Mouse (Mus musculus) monocyte, adult 2 months (primary cell): ENCODE data around the gene Fam189b.
"Not testable (repeated sequence)": the region's sequence is repeated elsewhere in the genome, so short reads cannot be mapped to it uniquely, and the experiment has no call there.

ENCODE experiments used
- DNase-seq, 2 experiments: peaks; one replicate each; pipeline ENCODE4 v3.0.0; 2022; ENCODE audit warnings: low spot score in 2 of 2, low read depth in 1 of 2

Gene Fam189b

GRCm38 (mm10) chr3:89183058-89183958 lies at the start of gene Fam189b:
Fam189b (plus strand) TSS chr3:89183143.
- DNase-seq, result no peak

- DNase-seq, result no peak
These were observed 49.2 kb upstream of the Fam189b start for GRCm38 (mm10) chr3:89133752-89134151.

DNA sequence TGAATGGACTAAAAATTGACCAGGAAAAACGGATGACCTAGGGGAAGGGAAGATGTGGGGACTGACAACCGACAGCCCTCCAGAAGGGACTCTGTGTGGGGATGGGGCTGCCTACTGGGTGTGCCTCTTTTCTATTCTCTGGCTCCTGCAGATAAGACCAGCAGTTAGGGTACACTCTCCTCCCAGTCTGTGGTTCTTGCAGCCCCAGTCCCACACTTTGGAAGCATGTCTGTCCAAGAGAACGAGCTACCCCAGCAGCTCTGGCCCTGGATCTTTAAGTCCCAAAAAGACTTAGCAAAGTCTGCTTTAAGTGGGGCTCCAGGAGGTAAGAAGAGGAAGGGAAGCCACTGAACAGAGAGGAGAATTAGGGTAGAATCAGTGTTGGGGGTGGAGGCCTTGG lies 47.0 kb upstream of the Fam189b start, which contains the start of gene Pklr:
TSS of gene Pklr (plus strand) at position 185 of the 400 bp plus-strand sequence.
- no peak for DNase-seq

GRCm38 (mm10) chr3:89136365-89136764 lies 46.6 kb upstream of the Fam189b start:
- no peak for DNase-seq

GRCm38 (mm10) chr3:89144821-89145220 lies 38.1 kb upstream of the Fam189b start:
- no peak for DNase-seq

- DNase-seq, result no peak
These were observed 37.4 kb upstream of the Fam189b start for GRCm38 (mm10) chr3:89145566-89145965.

DNA sequence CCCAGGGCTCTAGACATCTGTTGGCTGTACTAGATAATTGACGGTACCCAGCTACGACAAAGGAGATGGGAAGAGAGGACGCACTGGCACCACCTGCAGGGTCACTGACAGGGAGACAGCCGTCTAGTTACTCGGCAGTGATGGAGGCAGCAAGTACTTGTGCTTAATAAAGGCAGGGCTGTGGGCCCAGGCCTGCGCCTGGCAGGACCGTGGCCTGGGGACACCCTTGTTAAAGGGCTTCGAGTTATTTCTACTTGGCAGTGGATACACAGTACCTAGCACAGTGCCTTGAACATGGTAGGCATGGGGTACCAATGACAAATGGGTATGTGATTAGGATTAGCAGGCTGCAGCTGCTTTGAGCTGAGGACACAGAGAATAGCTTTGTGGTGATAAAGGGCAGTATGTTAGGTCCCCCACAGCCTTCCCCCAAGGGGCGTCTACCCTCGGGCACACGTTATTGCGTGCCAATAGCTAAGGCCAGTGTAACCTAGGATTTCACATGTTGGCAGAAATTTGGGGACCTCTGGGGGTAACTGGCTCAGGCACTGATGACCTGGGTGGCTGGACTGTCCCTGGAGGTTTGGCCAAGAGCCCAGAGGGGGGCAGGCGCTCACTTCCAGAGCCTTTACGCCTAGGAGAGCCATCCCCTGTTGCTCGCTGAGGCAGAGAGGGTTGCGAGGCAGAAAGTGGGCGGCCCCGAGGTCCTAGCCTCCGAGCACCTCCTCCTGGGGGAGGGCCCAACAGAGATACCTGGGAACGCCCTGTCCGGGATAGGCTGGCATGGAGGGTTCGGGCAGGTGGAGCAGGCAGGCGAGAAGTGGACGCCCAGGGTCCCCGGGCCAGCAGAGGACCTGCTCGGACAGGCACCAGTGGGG lies 35.6 kb upstream of the Fam189b start:
- DNase-seq, result no peak

DNA sequence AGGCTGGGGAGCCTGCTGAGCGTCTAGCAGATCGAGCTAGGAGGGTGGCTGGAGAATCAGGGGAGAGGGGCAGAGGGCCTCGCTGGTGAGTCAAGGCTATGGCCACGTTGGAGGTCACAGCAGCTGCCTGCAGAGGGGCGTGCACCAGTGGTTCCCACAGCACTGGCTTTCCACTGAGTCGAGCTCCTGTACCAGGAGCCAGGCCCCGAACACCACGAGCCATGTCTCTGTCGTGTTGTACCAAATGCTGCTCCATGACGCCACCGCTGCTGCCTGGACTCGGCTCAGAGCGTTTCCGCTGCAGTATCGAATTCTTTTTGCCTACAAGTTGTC lies 35.0 kb upstream of the Fam189b start:
- no peak for DNase-seq

- no peak for DNase-seq
These were observed 34.4 kb upstream of the Fam189b start for GRCm38 (mm10) chr3:89148567-89148966.

- no peak for DNase-seq
These were observed 30.7 kb upstream of the Fam189b start for GRCm38 (mm10) chr3:89152084-89152835.

GRCm38 (mm10) chr3:89156951-89157350 lies 26.0 kb upstream of the Fam189b start:
- no peak for DNase-seq

DNA sequence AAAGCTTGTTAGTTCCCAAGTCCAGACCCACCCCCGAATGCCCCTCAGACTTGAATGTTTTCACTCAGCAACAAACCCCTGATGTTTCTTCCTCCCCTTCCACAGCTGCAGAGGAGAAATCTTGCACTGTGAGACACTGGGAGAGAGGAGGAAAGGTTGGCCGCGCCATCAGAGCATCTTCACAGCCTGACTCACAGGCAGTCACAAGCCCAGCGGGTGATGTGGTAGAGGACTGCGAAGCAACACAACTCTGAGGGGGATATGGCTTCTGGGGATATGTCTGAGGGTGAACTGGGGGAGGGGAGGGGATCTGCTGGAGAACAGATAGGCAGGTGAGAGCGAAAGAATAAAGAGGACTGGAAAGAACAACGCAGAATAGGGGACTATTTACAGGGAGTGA lies 24.3 kb upstream of the Fam189b start:
- DNase-seq, result no peak

- no peak for DNase-seq
These were observed 23.7 kb upstream of the Fam189b start for GRCm38 (mm10) chr3:89159211-89159610.

- DNase-seq, result no peak
These were observed 23.2 kb upstream of the Fam189b start, which contains the start of gene Hcn3 for GRCm38 (mm10) chr3:89159616-89160344. Hcn3 (minus strand) TSS chr3:89160196.

DNA sequence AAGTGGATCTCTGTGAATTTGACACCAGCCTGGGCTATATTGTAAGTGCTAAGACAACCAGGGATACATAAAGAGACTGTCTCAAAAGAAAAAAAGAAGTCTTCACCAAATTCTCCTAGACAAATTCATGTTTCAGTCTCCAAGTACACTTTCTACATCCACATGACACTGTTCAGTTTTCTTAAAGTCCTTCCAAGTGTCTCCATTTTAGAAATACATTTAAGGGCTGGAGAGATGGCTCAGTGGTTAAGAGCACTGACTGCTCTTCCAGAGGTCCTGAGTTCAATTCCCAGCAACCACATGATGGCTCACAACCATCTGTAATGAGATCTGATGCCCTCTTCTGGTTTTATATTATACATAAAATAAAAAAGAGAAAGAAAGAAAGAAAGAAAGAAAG lies 21.7 kb upstream of the Fam189b start:
- not testable (repeated sequence) for DNase-seq

DNA sequence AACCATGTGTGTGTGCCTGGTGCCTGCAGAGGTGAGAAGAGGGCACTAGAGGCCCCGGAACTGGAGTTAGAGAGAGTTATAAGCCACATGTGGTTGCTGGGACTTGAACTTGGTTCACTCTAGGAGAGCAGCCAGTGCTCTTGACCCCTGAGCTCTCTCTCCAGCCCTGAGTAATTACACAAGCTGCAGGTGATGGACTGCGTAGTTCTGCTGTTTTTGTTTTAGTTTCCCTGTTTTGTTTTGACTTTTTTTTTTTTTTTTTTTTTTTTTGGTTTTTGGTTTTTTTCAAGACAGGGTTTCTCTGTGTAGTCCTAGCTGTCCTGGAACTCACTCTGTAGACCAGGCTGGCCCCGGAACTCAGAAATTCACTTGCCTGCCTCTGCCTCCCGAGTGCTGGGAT lies 21.2 kb upstream of the Fam189b start:
- DNase-seq, result no peak

DNA sequence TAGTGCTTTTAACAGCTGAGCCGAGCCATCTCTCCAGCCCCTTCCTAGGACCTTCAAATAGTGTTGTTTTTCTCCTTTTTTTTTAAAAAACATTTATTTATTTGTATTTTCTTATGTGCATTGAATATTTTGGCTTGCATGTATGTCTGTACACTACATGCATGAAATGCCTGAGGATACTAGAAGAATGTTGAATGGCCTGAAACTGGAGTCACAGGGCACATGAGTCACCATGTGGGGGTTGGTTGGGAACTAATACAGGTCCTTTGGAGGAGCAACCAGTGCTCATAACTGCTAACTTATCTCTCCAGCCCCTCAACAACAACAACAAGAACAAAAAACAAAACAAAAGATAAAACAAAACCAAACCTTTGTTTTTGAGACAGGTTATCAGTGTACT lies 19.8 kb upstream of the Fam189b start:
- DNase-seq, result no peak

DNA sequence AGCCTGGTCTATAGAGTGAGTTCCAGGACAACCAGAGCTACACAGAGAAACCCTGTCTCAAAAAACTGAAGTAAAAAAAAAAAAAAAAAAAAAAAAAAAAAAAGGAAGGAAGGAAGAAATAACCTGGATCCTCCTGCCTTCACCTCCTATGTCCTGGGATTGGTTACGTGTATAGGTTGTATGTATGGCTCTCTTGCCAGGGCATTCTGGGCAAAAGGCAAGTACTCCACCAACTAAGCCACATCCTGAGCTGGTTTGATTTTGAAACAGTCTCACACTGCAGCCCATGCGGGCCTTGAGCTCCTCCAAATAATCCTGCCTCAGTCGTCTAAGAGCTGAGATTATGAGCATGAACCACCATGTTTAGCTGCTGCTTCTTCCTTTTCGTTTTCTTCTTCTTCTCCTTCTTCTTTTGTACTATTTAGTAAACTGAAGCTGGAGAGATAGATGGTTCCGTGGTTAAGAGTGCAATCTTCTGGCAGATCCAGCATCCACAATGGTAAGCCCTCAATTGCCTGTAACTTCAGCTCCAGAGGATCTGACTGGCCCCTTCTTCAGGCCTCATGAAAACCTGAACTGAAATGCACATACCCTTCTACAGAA lies 19.2 kb upstream of the Fam189b start:
- DNase-seq, result no peak

DNA sequence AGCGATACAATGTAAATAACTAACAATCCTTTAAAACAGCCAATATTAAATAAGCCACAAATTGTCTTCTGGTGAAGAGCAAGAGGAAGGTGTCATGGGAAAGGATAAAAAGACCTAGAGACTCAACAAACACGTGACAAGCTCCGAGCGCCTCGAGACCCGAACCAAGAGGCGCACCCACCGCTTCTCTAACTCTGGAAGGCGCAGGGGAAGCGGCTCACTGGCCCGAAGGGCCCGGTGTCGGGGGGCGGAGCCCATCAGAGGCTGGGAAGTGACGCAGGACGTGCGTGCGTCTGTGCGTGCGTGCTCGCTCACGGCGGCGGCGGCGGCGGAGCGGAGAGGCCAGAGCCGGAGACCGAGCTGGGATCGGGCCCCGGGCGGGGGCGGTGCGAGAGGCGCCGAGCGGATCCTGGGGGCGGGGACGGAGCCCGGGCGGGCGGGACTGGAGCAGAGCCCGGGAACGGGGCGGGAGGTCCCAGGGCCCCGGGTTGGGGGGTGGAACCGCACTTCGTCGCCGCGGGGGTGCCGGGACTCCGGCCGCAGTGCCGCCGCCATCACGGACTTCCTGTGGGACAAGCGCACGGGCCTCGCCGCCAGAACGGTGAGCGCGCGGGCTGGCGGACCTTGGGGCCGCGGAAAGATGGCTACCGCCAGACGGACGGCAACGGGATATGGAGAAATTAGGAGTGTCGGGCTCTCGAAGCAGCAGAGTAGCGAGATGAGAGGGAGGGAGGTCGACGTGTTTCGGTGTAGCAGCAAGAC lies 18.3 kb upstream of the Fam189b start, which contains the start of gene Clk2:
TSS of gene Clk2 (plus strand) at position 290 of the 762 bp plus-strand sequence.
- peak; percentile 85 to 88 for DNase-seq
